Mouse (Mus musculus) testis, postnatal 14 days (tissue): ENCODE data around the gene Pdss2.

Source experiments
- DNase-seq: peaks from one replicate; pipeline ENCODE4 v3.0.0; 2021; ENCODE audit warnings: low spot score

Pdss2 gene

GRCm38 (mm10) chr10:43483426-43483995 is 262.2 kb downstream of the Pdss2 start:
- DNase-seq, result no peak

- DNase-seq, result no peak
Measured at GRCm38 (mm10) chr10:43485751-43486268, 264.5 kb downstream of the Pdss2 start.

GRCm38 (mm10) chr10:43487441-43488010 is 266.2 kb downstream of the Pdss2 start:
- no peak for DNase-seq

- DNase-seq, result no peak
Measured at GRCm38 (mm10) chr10:43488258-43488657, 267.0 kb downstream of the Pdss2 start.

- no peak for DNase-seq
Measured at GRCm38 (mm10) chr10:43489139-43489538, 267.9 kb downstream of the Pdss2 start.

GRCm38 (mm10) chr10:43489550-43489949 is 268.3 kb downstream of the Pdss2 start:
- no peak for DNase-seq

- DNase-seq, result no peak
Measured at GRCm38 (mm10) chr10:43490034-43490433, 268.7 kb downstream of the Pdss2 start.

GRCm38 (mm10) chr10:43490846-43491245 is 269.6 kb downstream of the Pdss2 start:
- DNase-seq, result no peak

- no peak for DNase-seq
Measured at GRCm38 (mm10) chr10:43502599-43502998, 281.3 kb downstream of the Pdss2 start.

GRCm38 (mm10) chr10:43504291-43504690 is 283.0 kb downstream of the Pdss2 start:
- no peak for DNase-seq

- no peak for DNase-seq
Measured at GRCm38 (mm10) chr10:43507051-43507450, 285.8 kb downstream of the Pdss2 start.

- no peak for DNase-seq
Measured at GRCm38 (mm10) chr10:43509228-43509627, 287.9 kb downstream of the Pdss2 start.

- no peak for DNase-seq
Measured at GRCm38 (mm10) chr10:43512976-43513375, 291.7 kb downstream of the Pdss2 start.
